Mouse (Mus musculus): ENCODE measurements around the gene Dazl. TPM values are rescaled to one million over a fixed set of nuclear protein-coding genes. Genes with fewer than 3 reads are reported as not detected.
"Not testable (repeated sequence)": the region's sequence is repeated elsewhere in the genome, so short reads cannot be mapped to it uniquely, and the experiment has no call there.

The Dazl gene
- polyA plus RNA-seq, 1 experiment from 2014 or later = not detected

- Histone ChIP-seq H3K27me3 (replicated peaks; ENCODE audit: low read depth, poor library complexity, severe bottlenecking) (no peaks in the 10 kb centered on the region), H3K9me3 (no peaks in the 10 kb centered on the region), H3K36me3 (replicated peaks) (no peaks in the 10 kb centered on the region), H3K4me3 (no peak overlapping the region), H3K4me1 (peaks cover 8% of the 10 kb centered on the region), H3K27ac (replicated peaks) (no peak overlapping the region)
- DNase-seq (ENCODE audit: low spot score) = no peak
- whole genome bisulfite sequencing = 87% methylated on average over 5 of the region's 5 CpGs
Measured at GRCm38 (mm10) chr17:50309512-50310072, 16.2 kb upstream of the Dazl start.

DNA sequence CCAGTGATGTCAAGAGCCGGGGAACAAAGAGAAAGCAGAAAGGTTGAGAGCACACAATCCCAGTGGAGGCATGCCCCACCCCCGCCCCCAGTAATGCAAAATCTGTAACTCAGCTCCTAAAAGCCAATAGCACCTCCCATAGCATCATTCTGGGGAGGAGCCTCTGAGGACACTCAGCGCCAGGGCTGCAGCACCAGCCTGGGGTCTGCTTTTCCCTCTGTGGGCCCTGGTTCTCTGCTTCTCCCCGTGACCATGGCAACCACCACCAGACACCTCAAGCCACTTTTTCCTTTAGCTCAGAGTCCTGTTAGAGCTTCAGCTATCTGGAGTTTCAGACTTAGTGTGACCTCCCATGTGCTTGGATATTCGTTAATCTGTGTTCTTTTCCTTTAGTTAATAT lies 15.4 kb upstream of the Dazl start:
- WGBS = 58% methylated on average over 5 of the region's 5 CpGs
- no peak for DNase-seq (ENCODE audit: low spot score)
- no peak overlapping the region for H3K27ac ChIP-seq (replicated peaks)

GRCm38 (mm10) chr17:50308059-50308647 lies 14.7 kb upstream of the Dazl start:
- Histone ChIP-seq H3K27me3 (replicated peaks; ENCODE audit: low read depth, poor library complexity, severe bottlenecking) (no peaks in the 10 kb centered on the region), H3K4me3 (no peak overlapping the region), H3K4me1 (peaks cover 8% of the 10 kb centered on the region), H3K36me3 (replicated peaks) (no peaks in the 10 kb centered on the region), H3K27ac (replicated peaks) (no peak overlapping the region), H3K9me3 (no peaks in the 10 kb centered on the region)
- WGBS = 92% methylated on average over 10 of the region's 10 CpGs
- DNase-seq (ENCODE audit: low spot score) = no peak

More for the DNA sequence above, 15.4 kb upstream of the Dazl start:
- H3K4me1 ChIP-seq = peaks cover 8% of the 10 kb centered on the region
- no peaks in the 10 kb centered on the region for H3K27me3 ChIP-seq (replicated peaks; ENCODE audit: low read depth, poor library complexity, severe bottlenecking)
- no peaks in the 10 kb centered on the region for H3K9me3 ChIP-seq
- no peak overlapping the region for H3K4me3 ChIP-seq
- H3K36me3 ChIP-seq (replicated peaks) = no peaks in the 10 kb centered on the region

DNA sequence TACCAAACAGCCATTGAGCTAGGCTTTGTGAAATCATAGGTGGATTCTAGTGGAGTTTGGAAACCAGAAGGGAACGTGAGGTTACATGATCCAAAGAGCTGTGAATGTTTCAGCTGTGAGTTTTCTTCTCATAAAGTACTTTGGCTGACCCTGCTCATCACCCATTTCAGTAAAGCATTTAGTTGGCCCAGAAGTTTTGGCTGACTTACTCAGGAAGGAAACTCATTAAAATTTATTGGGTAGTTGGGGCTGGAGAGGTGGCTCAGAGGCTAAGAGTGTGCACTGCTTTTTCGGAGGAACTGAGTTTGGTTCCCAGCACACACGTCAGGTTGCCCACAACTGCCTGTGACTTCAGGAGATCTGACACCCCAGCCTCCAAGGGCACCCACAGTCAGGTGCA lies 9.4 kb upstream of the Dazl start:
- no peaks in the 10 kb centered on the region for H3K9me3 ChIP-seq

GRCm38 (mm10) chr17:50300171-50300841 lies 6.9 kb upstream of the Dazl start:
- WGBS = 83% methylated on average over 11 of the region's 11 CpGs
- no peak for DNase-seq (ENCODE audit: low spot score)
- Histone ChIP-seq H3K36me3 (replicated peaks) (no peaks in the 10 kb centered on the region), H3K27me3 (replicated peaks; ENCODE audit: low read depth, poor library complexity, severe bottlenecking) (no peaks in the 10 kb centered on the region), H3K4me1 (peaks cover 6% of the 10 kb centered on the region; the same call in 1 of the 2 replicates), H3K4me3 (no peak overlapping the region), H3K9me3 (no peaks in the 10 kb centered on the region), H3K27ac (replicated peaks) (no peak overlapping the region)

More for the DNA sequence above, 9.4 kb upstream of the Dazl start:
- H3K36me3 ChIP-seq (replicated peaks) = no peaks in the 10 kb centered on the region
- no peaks in the 10 kb centered on the region for H3K27me3 ChIP-seq (replicated peaks; ENCODE audit: low read depth, poor library complexity, severe bottlenecking)
- H3K4me3 ChIP-seq = no peak overlapping the region
- 85% methylated on average over 3 of the region's 3 CpGs for WGBS
- no peak overlapping the region for H3K27ac ChIP-seq (replicated peaks)
- peaks cover 6% of the 10 kb centered on the region; the same call in 1 of the 2 replicates for H3K4me1 ChIP-seq
- DNase-seq (ENCODE audit: low spot score) = no peak

GRCm38 (mm10) chr17:50298821-50299220 lies 5.4 kb upstream of the Dazl start:
- Histone ChIP-seq H3K27me3 (replicated peaks; ENCODE audit: low read depth, poor library complexity, severe bottlenecking) (no peaks in the 10 kb centered on the region), H3K27ac (replicated peaks) (no peak overlapping the region), H3K36me3 (replicated peaks) (0 out of 2 replicates have a peak, but pooled peaks cover 1% of the 10 kb centered on the region), H3K4me3 (no peak overlapping the region), H3K4me1 (peaks cover 6% of the 10 kb centered on the region; the same call in 1 of the 2 replicates), H3K9me3 (peaks cover 6% of the 10 kb centered on the region)
- DNase-seq (ENCODE audit: low spot score) = no peak
- WGBS = 85% methylated on average over 7 of the region's 7 CpGs

DNA sequence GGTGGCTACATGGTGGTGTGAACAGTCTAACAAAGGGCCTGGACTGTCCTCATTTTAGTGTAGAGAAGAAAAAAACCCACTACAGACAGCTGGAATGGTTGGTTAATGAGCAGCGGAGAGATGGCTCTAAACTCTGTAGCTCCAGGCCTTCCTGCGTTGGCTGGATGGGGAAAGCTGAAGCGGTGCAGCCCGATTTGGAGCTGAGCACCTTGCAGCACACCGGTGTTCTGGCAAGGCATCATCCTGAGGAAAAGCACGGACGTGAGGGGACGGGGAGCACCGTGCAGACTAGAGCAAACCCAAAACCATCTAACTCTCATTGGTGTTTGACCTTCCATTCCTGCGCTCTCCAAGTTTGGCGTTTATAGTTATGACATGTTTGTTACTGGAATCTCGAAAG lies 1.3 kb upstream of the Dazl start:
- peaks cover 6% of the 10 kb centered on the region; the same call in 1 of the 2 replicates for H3K4me1 ChIP-seq

GRCm38 (mm10) chr17:50292661-50293171 lies 720 bp downstream of the Dazl start:
- Histone ChIP-seq H3K4me3 (peak overlapping the region; percentile 60), H3K9me3 (peaks cover 15% of the 10 kb centered on the region), H3K36me3 (replicated peaks) (peaks cover 8% of the 10 kb centered on the region), H3K27me3 (replicated peaks; ENCODE audit: low read depth, poor library complexity, severe bottlenecking) (no peaks in the 10 kb centered on the region), H3K4me1 (peaks cover 6% of the 10 kb centered on the region; the same call in 1 of the 2 replicates), H3K27ac (replicated peaks) (peak overlapping the region; percentile 89)
- peak; percentile 94 for DNase-seq (ENCODE audit: low spot score)
- WGBS = 6% methylated on average over 57 of the region's 57 CpGs

More for the DNA sequence above, 1.3 kb upstream of the Dazl start:
- WGBS = 85% methylated on average over 12 of the region's 12 CpGs
- Histone ChIP-seq H3K27ac (replicated peaks) (no peak overlapping the region), H3K36me3 (replicated peaks) (peaks cover 8% of the 10 kb centered on the region), H3K27me3 (replicated peaks; ENCODE audit: low read depth, poor library complexity, severe bottlenecking) (no peaks in the 10 kb centered on the region), H3K4me3 (no peak overlapping the region), H3K9me3 (peaks cover 15% of the 10 kb centered on the region)
- DNase-seq (ENCODE audit: low spot score) = no peak

DNA sequence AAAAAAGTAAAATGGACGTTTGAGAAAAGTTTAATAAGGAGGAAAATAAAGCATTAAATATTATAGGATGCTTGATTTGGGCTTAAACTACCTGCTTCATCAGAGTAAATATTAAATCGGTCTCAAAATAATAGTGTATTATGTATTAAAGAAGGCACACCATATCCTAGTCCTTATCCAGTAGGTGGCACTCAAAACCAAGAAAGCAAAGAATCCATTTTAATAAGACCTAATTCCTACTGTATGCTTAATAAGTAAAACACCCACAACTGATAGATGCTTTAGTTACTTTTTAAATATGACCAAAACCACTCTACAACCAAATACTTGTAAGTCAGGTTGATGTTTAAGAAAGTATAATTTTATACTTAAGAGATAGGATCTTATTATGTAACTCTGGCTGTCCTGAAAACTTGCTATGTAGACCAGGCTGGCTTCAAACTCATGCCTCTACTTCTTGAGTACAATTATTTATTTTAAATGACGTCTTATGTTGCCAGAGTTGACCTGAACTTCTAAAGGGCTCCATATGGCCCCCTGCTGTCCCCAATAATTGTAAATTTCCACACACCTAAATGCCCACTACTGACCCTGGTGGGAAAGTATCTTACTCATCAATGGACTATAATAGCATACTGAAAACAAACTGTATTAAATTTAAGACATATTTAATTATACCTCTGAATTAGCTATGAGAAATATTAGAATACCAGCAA lies 1.8 kb downstream of the Dazl start:
- no peak for DNase-seq (ENCODE audit: low spot score)
- no peak overlapping the region for H3K4me3 ChIP-seq

DNA sequence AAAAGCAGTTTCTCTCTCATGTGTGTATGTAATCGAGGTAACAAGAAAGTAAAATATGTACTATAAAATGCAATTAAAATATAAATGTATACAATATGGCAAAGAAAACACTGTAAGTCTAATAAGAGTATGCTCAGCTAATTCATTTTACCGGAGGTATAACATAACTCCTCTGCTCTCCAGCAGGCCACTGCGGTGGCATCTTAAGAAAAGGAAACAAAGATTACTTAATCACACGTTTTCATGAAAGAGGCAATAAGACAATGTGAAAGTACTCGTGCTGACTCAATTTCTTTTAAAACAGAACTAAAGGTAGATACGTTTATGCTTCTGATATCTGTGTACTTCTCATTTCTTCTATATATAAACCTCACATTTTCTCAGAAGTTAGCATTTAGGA lies 8.6 kb downstream of the Dazl start:
- Histone ChIP-seq H3K27ac (replicated peaks) (no peak overlapping the region), H3K27me3 (replicated peaks; ENCODE audit: low read depth, poor library complexity, severe bottlenecking) (no peaks in the 10 kb centered on the region), H3K36me3 (replicated peaks) (no peaks in the 10 kb centered on the region), H3K4me3 (no peak overlapping the region), H3K4me1 (no peaks in the 10 kb centered on the region), H3K9me3 (no peaks in the 10 kb centered on the region)
- DNase-seq (ENCODE audit: low spot score) = no peak
- WGBS = 76% methylated on average over 6 of the region's 6 CpGs

More for the DNA sequence above, 1.8 kb downstream of the Dazl start:
- no peak overlapping the region for H3K27ac ChIP-seq (replicated peaks)
- WGBS = 26% methylated on average over 3 of the region's 3 CpGs
- peaks cover 15% of the 10 kb centered on the region for H3K9me3 ChIP-seq
- H3K4me1 ChIP-seq = peaks cover 6% of the 10 kb centered on the region; the same call in 1 of the 2 replicates
- no peaks in the 10 kb centered on the region for H3K27me3 ChIP-seq (replicated peaks; ENCODE audit: low read depth, poor library complexity, severe bottlenecking)
- H3K36me3 ChIP-seq (replicated peaks) = peaks cover 8% of the 10 kb centered on the region

- H3K36me3 ChIP-seq (replicated peaks); DNase-seq (ENCODE audit: low spot score); H3K27ac ChIP-seq (replicated peaks); H3K4me3 ChIP-seq; H3K9me3 ChIP-seq; H3K4me1 ChIP-seq; H3K27me3 ChIP-seq (replicated peaks; ENCODE audit: low read depth, poor library complexity, severe bottlenecking): not testable (repeated sequence)
- WGBS = 88% methylated on average over 4 of the region's 4 CpGs
Measured at GRCm38 (mm10) chr17:50261615-50262014, 31.8 kb downstream of the Dazl start.

DNA sequence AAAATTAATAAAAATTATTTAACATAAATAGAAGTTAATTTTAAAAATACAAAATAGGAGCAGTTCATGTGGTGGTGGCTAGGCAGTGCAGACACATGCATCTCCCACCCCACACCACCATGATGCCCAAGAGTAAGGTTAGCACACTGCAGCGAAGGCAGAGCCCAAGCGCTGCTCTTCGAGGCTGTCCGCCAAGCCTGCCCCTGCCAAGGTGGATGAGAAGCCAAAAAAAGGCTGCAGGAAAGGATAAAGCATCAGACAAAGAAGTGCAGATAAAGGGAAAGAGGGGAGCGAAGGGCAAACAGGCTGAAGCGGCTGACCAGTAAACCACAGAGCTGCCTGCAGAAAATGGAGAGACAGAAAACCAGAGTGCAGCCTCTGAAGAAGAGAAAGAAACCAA lies 32.6 kb downstream of the Dazl start:
- no peak overlapping the region for H3K4me3 ChIP-seq
- no peaks in the 10 kb centered on the region for H3K36me3 ChIP-seq (replicated peaks)
- H3K9me3 ChIP-seq = 0 out of 2 replicates have a peak, but pooled peaks cover 5% of the 10 kb centered on the region
- DNase-seq (ENCODE audit: low spot score) = no peak
- H3K4me1 ChIP-seq = no peaks in the 10 kb centered on the region
- WGBS = 89% methylated on average over 6 of the region's 6 CpGs
- H3K27me3 ChIP-seq (replicated peaks; ENCODE audit: low read depth, poor library complexity, severe bottlenecking) = no peaks in the 10 kb centered on the region
- no peak overlapping the region for H3K27ac ChIP-seq (replicated peaks)
